ENCODE assay signal across 8 mouse cellular contexts in genomic region chr9:107580501-107581317, GRCm38 (mm10). TPM values are rescaled to one million over a fixed set of nuclear protein-coding genes. Genes with fewer than 3 reads are reported as not detected.
DNase-seq lines count a peak whose midpoint lies in the region; ATAC-seq and TF ChIP-seq lines count a peak whose summit lies in the region.

Hyal3 (plus strand) TSS chr9:107580818.

- DNase-seq in A20 (ENCODE audit: low read depth, low spot score): peak; percentile 86
- DNase-seq in heart, adult 9 months (ENCODE audit: low spot score in 2 of 2): peak; percentile 93
- DNase-seq in limb, embryonic 14.5 days (ENCODE audit: low spot score): peak; percentile 93
- DNase-seq in spleen, postnatal 36 days (ENCODE audit: low spot score in 2 of 2): peak; percentile 85 to 89

- H3K9ac ChIP-seq in kidney, embryonic 14.5 days (ENCODE audit: low read depth, low read length): peak within 1 kb of the TSS; percentile 77
- peak within 1 kb of the TSS; percentile 77 for H3K9ac ChIP-seq in limb, embryonic 14.5 days (ENCODE audit: low read depth, low read length, severe bottlenecking)
- peak within 1 kb of the TSS; percentile 75 for H3K9ac ChIP-seq in midbrain, embryonic 16.5 days (ENCODE audit: low read depth, low read length)

- peak; percentile 60 for ATAC-seq in kidney, embryonic 14.5 days (ENCODE audit: low FRiP score, low TSS enrichment)
- peak; percentile 81 for ATAC-seq in limb, embryonic 14.5 days (ENCODE audit: low FRiP score, low read depth)
- peak; percentile 79 for ATAC-seq in midbrain, embryonic 16.5 days

- no peaks in the 10 kb centered on the region for H3K27me3 ChIP-seq in kidney, embryonic 14.5 days (ENCODE audit: control insufficient read depth, insufficient read depth, low read length)
- H3K27me3 ChIP-seq in limb, embryonic 14.5 days (ENCODE audit: control insufficient read depth, insufficient read depth, low read length): no peaks in the 10 kb centered on the region
- no peaks in the 10 kb centered on the region for H3K27me3 ChIP-seq in midbrain, embryonic 16.5 days (ENCODE audit: control insufficient read depth, insufficient read depth, low read depth, low read length)

- WGBS in kidney, embryonic 14.5 days: under 1% methylated on average over 32 of the region's 32 CpGs
- WGBS in limb, embryonic 14.5 days: 1% methylated on average over 32 of the region's 32 CpGs
- under 1% methylated on average over 32 of the region's 32 CpGs for WGBS in midbrain, embryonic 16.5 days

- H3K27ac ChIP-seq in bone marrow macrophage, adult 2 months (ENCODE audit: insufficient read depth, low read depth, low read length): peak within 1 kb of the TSS; percentile 84
- peak within 1 kb of the TSS; percentile 71 for H3K27ac ChIP-seq in embryonic fibroblast, embryonic 13.5 days (ENCODE audit: insufficient read depth, low read length)
- peak within 1 kb of the TSS; percentile 91 for H3K27ac ChIP-seq in kidney, embryonic 14.5 days (ENCODE audit: low read depth, low read length)
- H3K27ac ChIP-seq in limb, embryonic 14.5 days (replicated peaks; ENCODE audit: low read depth, low read length): peak within 1 kb of the TSS; percentile 91
- H3K27ac ChIP-seq in midbrain, embryonic 16.5 days (ENCODE audit: low read length): peak within 1 kb of the TSS; percentile 84

- H3K4me1 ChIP-seq in bone marrow macrophage, adult 2 months (ENCODE audit: control insufficient read depth, insufficient read depth, low read length): peaks cover 17% of the 10 kb centered on the region
- H3K4me1 ChIP-seq in embryonic fibroblast, embryonic 13.5 days (ENCODE audit: control insufficient read depth, insufficient read depth, low read length): peaks cover 5% of the 10 kb centered on the region; the same call in 1 of the 2 replicates
- H3K4me1 ChIP-seq in kidney, embryonic 14.5 days (ENCODE audit: control insufficient read depth, insufficient read depth, low read length): peaks cover 34% of the 10 kb centered on the region
- H3K4me1 ChIP-seq in limb, embryonic 14.5 days (ENCODE audit: control insufficient read depth, insufficient read depth, low read length): peaks cover 30% of the 10 kb centered on the region
- H3K4me1 ChIP-seq in midbrain, embryonic 16.5 days (ENCODE audit: control insufficient read depth, insufficient read depth, low read length): peaks cover 18% of the 10 kb centered on the region

- H3K9me3 ChIP-seq in kidney, embryonic 14.5 days (ENCODE audit: control insufficient read depth, low read length): no peaks in the 10 kb centered on the region
- no peaks in the 10 kb centered on the region for H3K9me3 ChIP-seq in limb, embryonic 14.5 days (ENCODE audit: control insufficient read depth, low read length)
- no peaks in the 10 kb centered on the region for H3K9me3 ChIP-seq in midbrain, embryonic 16.5 days (replicated peaks; ENCODE audit: control insufficient read depth, low read length, poor library complexity, severe bottlenecking)

- H3K4me2 ChIP-seq in kidney, embryonic 14.5 days (replicated peaks; ENCODE audit: low read depth, low read length): peak within 1 kb of the TSS; percentile 79
- peak within 1 kb of the TSS; percentile 83 for H3K4me2 ChIP-seq in limb, embryonic 14.5 days (replicated peaks; ENCODE audit: low read depth, low read length, severe bottlenecking)
- H3K4me2 ChIP-seq in midbrain, embryonic 16.5 days (ENCODE audit: low read length): peak within 1 kb of the TSS; percentile 97

- H3K4me3 ChIP-seq in bone marrow macrophage, adult 2 months (ENCODE audit: insufficient read depth, low read length): peak within 1 kb of the TSS; percentile 69
- peak within 1 kb of the TSS; percentile 61 for H3K4me3 ChIP-seq in embryonic fibroblast, embryonic 13.5 days (ENCODE audit: insufficient read depth, low read length)
- H3K4me3 ChIP-seq in kidney, embryonic 14.5 days (ENCODE audit: low read length): peak within 1 kb of the TSS; percentile 62
- H3K4me3 ChIP-seq in limb, embryonic 14.5 days (replicated peaks; ENCODE audit: low read length): peak within 1 kb of the TSS; percentile 57
- peak within 1 kb of the TSS; percentile 47 for H3K4me3 ChIP-seq in midbrain, embryonic 16.5 days (ENCODE audit: low read depth, low read length)

- peaks cover 6% of the 10 kb centered on the region; the same call in 1 of the 2 replicates for H3K36me3 ChIP-seq in kidney, embryonic 14.5 days (ENCODE audit: control insufficient read depth, insufficient read depth, low read length)
- H3K36me3 ChIP-seq in limb, embryonic 14.5 days (ENCODE audit: control insufficient read depth, insufficient read depth, low read length): peaks cover 13% of the 10 kb centered on the region
- H3K36me3 ChIP-seq in midbrain, embryonic 16.5 days (ENCODE audit: control insufficient read depth, insufficient read depth, low read length): 0 out of 2 replicates have a peak, but pooled peaks cover 4% of the 10 kb centered on the region

- 0 out of 2 replicates have a peak, but pooled peaks have one; percentile 75 for TF ChIP-seq POLR2A in bone marrow macrophage, adult 2 months (IDR thresholded peaks at IDR 0.05; ENCODE audit: borderline replicate concordance, low read depth, low read length)
- peak; percentile 87 for TF ChIP-seq POLR2A in embryonic fibroblast, embryonic 13.5 days (IDR thresholded peaks at IDR 0.05; ENCODE audit: low read depth, low read length)
- peak; percentile 85; the same call in 1 of the 2 replicates for TF ChIP-seq POLR2A in limb, embryonic 14.5 days (IDR thresholded peaks at IDR 0.05; ENCODE audit: borderline replicate concordance, extremely low read depth, insufficient read depth, insufficient read length)

- TF ChIP-seq CTCF in bone marrow macrophage, adult 2 months (IDR thresholded peaks at IDR 0.05; ENCODE audit: low read depth, low read length): 0 out of 2 replicates have a peak, but pooled peaks have one; percentile 8
- no peak for TF ChIP-seq CTCF in embryonic fibroblast, embryonic 13.5 days (IDR thresholded peaks at IDR 0.05; ENCODE audit: borderline replicate concordance, insufficient read depth, low read length)

RNA-seq across cellular contexts. Expression of gene Hyal3, which starts in this region (rescaled TPM):
- 0.29 and 0.59 TPM in 2 replicates for polyA plus RNA-seq in bone marrow macrophage, adult 2 months (2012; ENCODE audit: insufficient read depth, insufficient read length, missing spikeins)
- 0.40 and 0.76 TPM in 2 replicates for polyA plus RNA-seq in embryonic fibroblast, embryonic 13.5 days (2011; ENCODE audit: insufficient read length, low read depth, missing spikeins)
- polyA plus RNA-seq in kidney, embryonic 14.5 days (2014; fragmentation: Nextera tagmentation; extraction: Ambion mirVana): 0.84 and 1.5 TPM in 2 replicates
- polyA plus RNA-seq in limb, embryonic 14.5 days (2012; rRNA removed): 1.4 and 1.9 TPM in 2 replicates
- polyA plus RNA-seq in limb, embryonic 14.5 days (2014; fragmentation: Nextera tagmentation; extraction: Ambion mirVana): 1.2 and 1.5 TPM in 2 replicates
- 2.0 and 2.4 TPM in 2 replicates for polyA plus RNA-seq in midbrain, embryonic 16.5 days (2015; fragmentation: Nextera tagmentation; extraction: Ambion mirVana)

Comparison
In these comparisons a context has a peak if more than half of its experiments do, and no peak if none do; other contexts are left out.
1. Peak in every context shown above with its lines: DNase-seq, ATAC-seq, H3K4me3 ChIP-seq and H3K27ac ChIP-seq.